Mouse (Mus musculus) adrenal gland, postnatal 14 days (tissue): ENCODE results near the gene Mipep. TPM values are rescaled to one million over a fixed set of nuclear protein-coding genes. Genes with fewer than 3 reads are reported as not detected.

ENCODE experiments used
- DNase-seq: peaks from one replicate; pipeline ENCODE4 v3.0.0; 2021; ENCODE audit warnings: mixed read lengths
- total RNA-seq: library from RNA; stranded (reverse); gene quantifications from 2 replicates; pipeline ENCODE4 v1.2.3, GENCODE M21; 2021

Gene Mipep
- total RNA-seq, 1 experiment from 2014 or later, result 53.8 TPM

- DNase-seq, result no peak
These were observed 17.7 kb downstream of the Mipep start for GRCm38 (mm10) chr14:60802026-60802425.

DNA sequence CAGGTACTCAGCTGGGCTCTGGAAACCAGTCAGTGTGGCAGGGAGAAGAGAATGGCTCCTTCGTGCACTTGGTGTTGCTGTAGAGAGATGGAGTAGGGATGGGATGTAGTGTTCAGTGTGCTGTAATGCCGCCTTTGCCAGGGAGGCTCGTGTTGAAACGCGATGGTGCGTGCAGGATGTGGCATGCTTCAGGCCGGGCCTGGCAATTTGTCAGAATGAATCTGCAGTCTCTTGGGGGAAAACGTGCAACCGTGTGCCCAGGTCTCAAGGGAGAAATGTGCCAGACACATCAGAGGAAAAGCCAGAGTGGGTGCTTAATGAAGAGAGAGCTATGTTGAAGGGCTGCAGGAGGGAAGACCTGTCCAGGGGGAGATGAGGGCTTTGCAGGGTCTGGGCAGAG lies 20.6 kb downstream of the Mipep start:
- peak; percentile 52 for DNase-seq

GRCm38 (mm10) chr14:60805871-60806270 lies 21.5 kb downstream of the Mipep start:
- DNase-seq, result peak; percentile 44

- no peak for DNase-seq
These were observed 22.5 kb downstream of the Mipep start for GRCm38 (mm10) chr14:60806891-60807344.

DNA sequence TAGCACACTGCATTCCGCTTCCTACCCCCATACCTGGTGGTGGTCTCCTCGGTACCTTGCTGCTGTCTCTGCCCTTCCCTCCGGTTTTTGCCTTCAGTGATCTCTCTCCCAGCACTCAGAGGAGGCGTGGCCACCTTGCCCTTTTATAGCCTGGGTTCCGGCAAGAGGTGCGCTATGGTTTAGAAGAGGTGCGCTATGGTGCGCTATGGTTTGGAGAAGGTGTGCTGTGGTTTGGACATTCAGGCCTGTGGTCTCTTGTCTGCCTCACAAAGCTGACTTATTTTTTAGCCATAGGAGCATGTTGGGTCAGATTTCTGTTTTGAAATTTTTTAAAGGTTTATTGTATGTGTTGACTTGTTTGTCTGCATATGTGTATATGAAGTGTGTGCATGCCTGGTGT lies 25.5 kb downstream of the Mipep start:
- DNase-seq, result no peak

- DNase-seq, result no peak
These were observed 27.2 kb downstream of the Mipep start for GRCm38 (mm10) chr14:60811547-60811946.

DNA sequence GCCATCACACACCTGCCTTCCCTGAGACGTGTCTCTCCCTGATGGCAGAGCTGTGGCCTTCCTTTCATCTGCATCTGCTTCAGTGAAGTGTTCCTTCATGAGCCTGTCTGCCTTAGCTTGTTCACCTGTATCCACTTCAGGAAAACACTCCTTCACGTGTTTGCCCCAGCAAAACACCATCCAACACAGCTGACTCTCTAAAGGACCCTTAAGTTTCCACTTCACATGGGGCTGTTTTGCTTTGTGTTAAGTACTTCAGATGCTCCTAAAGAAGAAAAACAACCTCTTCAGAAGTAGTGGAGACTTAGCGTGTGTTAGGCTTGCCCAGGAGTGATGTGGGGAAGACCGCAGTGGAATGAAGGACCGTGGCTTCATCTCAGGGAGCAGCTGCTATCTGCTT lies 30.7 kb downstream of the Mipep start:
- DNase-seq, result no peak

DNA sequence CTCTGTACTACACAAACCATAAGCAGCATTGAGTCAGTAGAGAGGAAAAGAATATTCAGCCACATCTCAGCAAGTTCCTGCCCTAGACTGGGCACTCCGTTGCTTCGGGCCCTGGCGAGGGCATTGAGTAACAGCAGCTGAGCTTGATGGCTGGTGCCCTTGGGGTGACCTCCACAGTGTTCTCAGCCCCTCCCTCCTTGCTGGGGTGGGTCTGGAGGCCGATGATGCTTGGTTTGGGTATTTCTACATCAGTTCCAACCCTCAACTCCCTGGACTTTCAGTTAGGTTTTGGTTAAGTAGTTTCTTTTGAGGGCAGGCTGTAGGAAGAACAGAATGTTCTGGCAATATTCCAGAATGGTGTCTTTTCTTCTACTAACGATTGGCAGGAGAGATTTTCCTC lies 33.7 kb downstream of the Mipep start:
- DNase-seq, result peak; percentile 64

DNA sequence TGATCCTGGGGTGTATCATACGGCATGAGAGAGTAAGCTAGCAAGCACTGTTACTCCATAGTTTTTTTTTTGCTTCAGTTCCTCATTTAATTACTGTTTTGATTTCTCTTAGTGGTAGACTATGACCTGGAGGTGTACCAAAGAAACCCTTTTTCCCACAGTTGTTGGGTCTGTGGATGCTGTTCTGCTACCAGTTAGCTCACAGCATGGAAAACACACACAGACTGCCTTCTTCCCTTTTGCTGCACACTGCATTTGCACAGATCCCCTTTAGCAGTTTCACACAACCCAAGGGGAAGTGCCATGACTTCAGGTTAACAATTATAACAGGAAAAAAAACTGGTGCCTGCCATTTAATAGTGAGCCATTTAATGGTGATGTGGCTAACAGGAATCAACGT lies 45.7 kb downstream of the Mipep start:
- no peak for DNase-seq

GRCm38 (mm10) chr14:60836709-60837108 lies 52.3 kb downstream of the Mipep start:
- peak; percentile 15 for DNase-seq

DNA sequence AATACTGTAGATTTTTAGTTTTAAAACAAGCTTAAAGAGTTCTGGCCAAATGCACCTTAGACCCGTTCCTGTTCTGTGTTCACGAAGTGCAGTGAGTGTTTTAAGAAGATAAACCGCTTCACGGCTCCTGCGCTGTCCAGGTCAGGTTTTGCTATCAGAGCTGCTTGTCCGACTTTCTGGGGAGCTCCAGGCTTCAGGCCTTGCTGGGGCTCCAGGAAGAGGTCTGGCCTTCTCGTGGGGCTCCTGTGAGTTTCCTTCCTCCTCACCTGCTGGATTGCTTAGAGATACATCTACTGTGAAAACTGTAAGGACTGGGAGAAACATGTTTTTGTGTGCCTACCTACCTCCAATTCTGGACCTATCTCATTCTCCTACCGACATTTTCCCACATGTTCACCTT lies 55.3 kb downstream of the Mipep start:
- DNase-seq, result no peak

- no peak for DNase-seq
These were observed 57.7 kb downstream of the Mipep start for GRCm38 (mm10) chr14:60841977-60842659.

DNA sequence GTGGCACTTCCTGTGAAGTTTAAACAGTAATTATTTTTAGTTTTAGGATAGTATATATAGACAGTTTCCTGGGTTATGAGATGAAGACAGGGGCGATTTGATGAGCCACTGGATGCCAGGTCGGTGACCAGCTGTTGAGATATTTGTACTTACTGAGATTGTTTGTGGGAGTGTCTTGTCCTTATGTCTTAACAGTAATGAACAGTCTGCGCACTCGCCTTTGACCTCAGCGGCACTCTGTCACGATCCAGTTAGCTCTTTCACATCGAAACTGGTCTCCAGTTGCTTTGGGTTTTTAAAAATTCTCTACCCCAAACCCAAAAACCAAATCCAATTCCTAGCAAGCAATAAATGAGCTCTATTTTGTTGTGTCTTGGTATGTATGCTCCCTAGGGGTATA lies 59.2 kb downstream of the Mipep start:
- no peak for DNase-seq

GRCm38 (mm10) chr14:60845261-60846045 lies 61.1 kb downstream of the Mipep start:
- DNase-seq, result no peak

GRCm38 (mm10) chr14:60846174-60846573 lies 61.8 kb downstream of the Mipep start:
- DNase-seq, result no peak

DNA sequence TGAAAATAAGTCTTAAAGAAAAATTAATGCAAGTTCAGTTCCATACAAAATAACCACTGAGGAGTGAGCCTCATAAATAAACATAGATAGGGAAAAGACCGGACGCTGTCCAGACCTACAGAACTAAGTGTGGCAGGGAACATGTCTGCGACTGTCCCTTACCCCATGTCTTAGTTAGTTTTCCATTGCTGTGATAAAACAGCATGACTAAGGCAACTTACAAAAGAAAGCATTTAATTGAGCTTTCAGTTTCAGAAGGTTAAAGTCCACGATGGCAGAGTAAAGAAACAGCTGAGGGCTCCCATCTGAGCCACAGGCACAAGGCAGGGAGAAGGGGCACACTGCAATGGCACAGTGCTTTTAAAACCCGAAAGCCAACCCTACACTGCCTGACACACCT lies 63.8 kb downstream of the Mipep start:
- DNase-seq, result no peak

DNA sequence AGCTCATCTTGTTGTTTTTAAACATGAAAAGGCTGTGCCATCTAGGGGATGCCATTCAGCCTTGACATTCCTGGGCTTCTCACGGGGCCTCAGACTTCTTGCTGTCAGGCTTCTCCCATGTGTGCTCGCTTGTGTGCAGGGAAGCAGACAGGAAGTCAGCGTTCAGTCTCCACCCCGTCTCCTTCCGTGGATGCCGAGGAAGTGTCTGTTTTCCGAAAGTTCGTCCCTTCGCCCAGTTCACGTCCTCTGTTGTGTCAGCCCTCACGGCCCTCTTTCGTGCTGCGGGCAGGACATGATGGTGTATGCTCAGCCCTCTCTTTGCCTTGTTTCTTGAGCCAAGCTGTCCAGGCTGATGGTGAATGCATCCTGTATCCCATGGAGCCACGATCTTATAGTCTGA lies 65.7 kb downstream of the Mipep start:
- DNase-seq, result no peak

GRCm38 (mm10) chr14:60851632-60852031 lies 67.3 kb downstream of the Mipep start:
- no peak for DNase-seq

DNA sequence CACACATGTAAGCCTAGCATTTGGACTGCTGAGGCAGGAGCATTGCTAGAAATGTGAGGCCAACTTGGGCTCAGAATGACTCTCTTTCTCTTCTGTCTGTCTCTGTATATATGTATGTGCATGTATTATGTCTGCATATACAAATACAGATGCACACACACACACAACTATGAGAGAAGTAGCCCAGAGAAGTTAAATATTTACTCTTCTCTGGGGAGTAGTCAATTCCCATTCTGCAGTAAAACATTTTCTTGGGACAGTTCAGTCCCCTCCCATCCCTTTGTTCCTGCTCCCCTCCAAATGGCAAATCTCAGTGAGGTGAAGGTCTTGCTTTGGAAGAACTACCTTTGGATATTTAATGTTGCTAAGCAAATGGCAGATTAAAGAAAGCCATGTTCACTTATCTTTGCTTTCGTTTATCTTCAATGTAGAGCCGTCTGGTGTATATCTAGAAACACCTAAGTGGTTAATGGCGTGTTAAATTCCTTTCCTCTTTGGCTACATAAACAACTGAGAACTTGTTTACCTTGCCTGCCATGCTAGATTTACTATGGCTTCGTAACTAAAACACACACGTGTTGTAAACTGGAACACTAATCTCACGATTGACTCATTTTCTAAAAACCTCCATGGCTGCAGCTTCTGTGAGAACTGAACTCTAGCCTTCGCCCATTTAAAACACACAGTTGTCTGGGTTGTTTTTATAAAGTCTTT lies 72.0 kb downstream of the Mipep start:
- DNase-seq, result no peak

GRCm38 (mm10) chr14:60856913-60857300 lies 72.5 kb downstream of the Mipep start:
- no peak for DNase-seq

DNA sequence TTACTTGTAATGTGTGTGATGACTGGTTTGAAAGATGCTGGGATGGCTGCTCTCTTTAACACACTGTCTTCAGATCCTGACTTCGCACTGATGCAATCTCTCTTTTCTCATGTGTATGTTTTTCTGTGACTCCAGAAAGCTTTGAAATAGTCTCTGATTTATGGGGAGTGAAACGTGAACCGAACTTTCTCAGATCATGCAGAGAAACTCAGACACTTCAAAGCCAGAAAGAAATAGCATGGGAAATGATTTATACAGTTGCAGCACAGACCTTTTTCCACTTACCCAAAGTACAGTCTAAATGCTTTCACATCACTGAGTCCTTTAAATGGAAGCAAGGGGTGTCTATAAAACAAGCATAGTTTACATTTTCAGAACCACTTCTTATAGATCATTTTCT lies 79.0 kb downstream of the Mipep start:
- no peak for DNase-seq

GRCm38 (mm10) chr14:60866399-60866798 lies 82.0 kb downstream of the Mipep start:
- DNase-seq, result no peak

DNA sequence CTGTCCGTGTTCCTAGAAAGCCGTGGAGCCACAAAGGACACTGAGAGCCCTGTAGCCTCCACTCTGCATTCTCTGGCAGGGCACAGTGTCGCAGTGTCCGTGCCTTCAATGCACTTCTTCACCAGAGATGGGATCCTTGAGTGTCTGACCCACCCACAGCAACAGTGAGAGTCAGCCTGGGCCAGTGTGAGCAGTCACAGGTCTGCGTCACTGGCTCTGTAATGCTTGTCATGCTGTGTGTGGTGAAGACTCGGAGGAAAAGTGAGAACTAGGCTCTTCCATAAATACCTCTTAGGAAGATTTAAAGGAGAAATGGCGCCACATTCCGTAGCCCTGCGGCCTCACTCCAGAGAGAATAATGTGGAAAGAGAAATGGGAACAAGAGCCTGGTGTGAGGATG lies 84.0 kb downstream of the Mipep start:
- DNase-seq, result no peak
